Mouse (Mus musculus) limb, embryonic 10.5 days (tissue): Measurements from ENCODE around the gene Sept11. TPM values are rescaled to one million over a fixed set of nuclear protein-coding genes. Genes with fewer than 3 reads are reported as not detected.

Source experiments
- DNase-seq: peaks from one replicate; pipeline ENCODE4 v3.0.0-alpha.2; 2017; ENCODE audit warnings: low spot score
- H3K27ac ChIP-seq: fragments of 300-500 bp; sonication (generic); 2 replicates; pipeline ENCODE4 v1.5.1; 2016; ENCODE audit warnings: mild to moderate bottlenecking
- H3K27me3 ChIP-seq: fragments of 300-500 bp; sonication (generic); 2 replicates; pipeline ENCODE4 v1.6.1; 2016; ENCODE audit warnings: low read depth, mild to moderate bottlenecking; ENCODE audit not compliant: poor library complexity, severe bottlenecking
- H3K36me3 ChIP-seq: fragments of 300-500 bp; sonication (generic); 2 replicates; pipeline ENCODE4 v1.6.1; 2016; ENCODE audit warnings: mild to moderate bottlenecking, moderate library complexity
- H3K4me1 ChIP-seq: fragments of 300-500 bp; sonication (generic); 2 replicates; pipeline ENCODE4 v1.6.1; 2016
- H3K4me3 ChIP-seq: fragments of 300-500 bp; sonication (generic); 2 replicates; pipeline ENCODE4 v1.5.1; 2016; ENCODE audit warnings: mild to moderate bottlenecking, moderate library complexity
- H3K9me3 ChIP-seq: fragments of 300-500 bp; sonication (generic); replicated peaks from 2 replicates; pipeline ENCODE4 v1.6.1; 2016; ENCODE audit warnings: mild to moderate bottlenecking
- WGBS: fragments of 180-500 bp; shearing (Covaris S2); methylation state at CpG from one replicate; pipeline ENCODE4 v1.1.7; 2016; 5-methylcytosine and 5-hydroxymethylcytosine counted together
- polyA plus RNA-seq: library from polyadenylated mRNA; unstranded; fragments of >200 nt; fragmentation: Nextera tagmentation; extraction: Ambion mirVana; gene quantifications from 2 replicates; pipeline ENCODE4 v1.2.1, GENCODE M21; 2016

Sept11 gene
- polyA plus RNA-seq, 1 experiment from 2014 or later, result 340 TPM

DNA sequence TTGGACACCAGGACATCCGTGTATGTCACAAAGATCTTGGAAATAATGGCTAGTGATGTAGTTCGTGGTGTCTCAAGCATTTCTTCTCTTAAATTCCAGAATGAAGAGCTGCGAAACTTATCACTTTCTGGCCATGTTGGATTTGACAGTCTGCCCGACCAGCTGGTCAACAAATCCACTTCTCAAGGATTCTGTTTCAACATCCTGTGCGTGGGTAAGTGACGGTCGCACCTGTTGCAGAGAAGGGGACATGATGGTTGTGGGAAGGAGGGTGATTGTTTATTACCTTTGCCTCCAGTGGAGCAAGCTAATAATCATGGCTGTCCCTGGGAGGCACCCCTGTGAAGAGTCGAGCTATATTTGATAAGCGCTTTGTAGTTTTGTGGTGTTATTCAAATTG, 46.1 kb downstream of the Sept11 start:
- Histone ChIP-seq H3K4me3 (no peak overlapping the region), H3K27me3 (no peaks in the 10 kb centered on the region), H3K27ac (no peak overlapping the region), H3K9me3 (no peaks in the 10 kb centered on the region), H3K4me1 (peaks cover 46% of the 10 kb centered on the region), H3K36me3 (peaks cover 61% of the 10 kb centered on the region)
- 95% methylated on average over 9 of the region's 9 CpGs for WGBS
- no peak for DNase-seq

DNA sequence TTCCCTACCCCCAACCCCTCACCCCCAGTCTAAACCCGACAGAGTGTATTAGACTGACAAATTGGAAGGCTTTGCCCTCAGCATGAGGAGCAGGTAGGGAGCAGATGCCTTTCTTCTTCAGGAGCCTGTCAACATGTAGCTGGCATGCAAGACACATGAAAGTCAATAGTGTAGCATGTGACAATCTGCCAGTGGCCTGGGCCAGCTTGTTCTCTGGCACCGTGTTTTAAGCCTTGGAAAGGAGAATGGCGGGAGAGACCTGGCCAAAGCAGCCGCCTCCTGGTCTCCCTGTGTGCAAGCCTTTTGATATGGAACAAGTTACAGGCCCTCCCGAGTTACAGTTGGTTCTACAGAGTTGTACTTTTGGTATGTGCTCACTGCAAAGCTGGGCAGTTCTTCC, 47.5 kb downstream of the Sept11 start:
- H3K27me3 ChIP-seq, result no peaks in the 10 kb centered on the region
- 93% methylated on average over 5 of the region's 5 CpGs for WGBS
- no peak overlapping the region for H3K4me3 ChIP-seq
- H3K36me3 ChIP-seq, result peaks cover 72% of the 10 kb centered on the region
- no peak for DNase-seq
- no peaks in the 10 kb centered on the region for H3K9me3 ChIP-seq
- H3K27ac ChIP-seq, result no peak overlapping the region
- H3K4me1 ChIP-seq, result peaks cover 43% of the 10 kb centered on the region

DNA sequence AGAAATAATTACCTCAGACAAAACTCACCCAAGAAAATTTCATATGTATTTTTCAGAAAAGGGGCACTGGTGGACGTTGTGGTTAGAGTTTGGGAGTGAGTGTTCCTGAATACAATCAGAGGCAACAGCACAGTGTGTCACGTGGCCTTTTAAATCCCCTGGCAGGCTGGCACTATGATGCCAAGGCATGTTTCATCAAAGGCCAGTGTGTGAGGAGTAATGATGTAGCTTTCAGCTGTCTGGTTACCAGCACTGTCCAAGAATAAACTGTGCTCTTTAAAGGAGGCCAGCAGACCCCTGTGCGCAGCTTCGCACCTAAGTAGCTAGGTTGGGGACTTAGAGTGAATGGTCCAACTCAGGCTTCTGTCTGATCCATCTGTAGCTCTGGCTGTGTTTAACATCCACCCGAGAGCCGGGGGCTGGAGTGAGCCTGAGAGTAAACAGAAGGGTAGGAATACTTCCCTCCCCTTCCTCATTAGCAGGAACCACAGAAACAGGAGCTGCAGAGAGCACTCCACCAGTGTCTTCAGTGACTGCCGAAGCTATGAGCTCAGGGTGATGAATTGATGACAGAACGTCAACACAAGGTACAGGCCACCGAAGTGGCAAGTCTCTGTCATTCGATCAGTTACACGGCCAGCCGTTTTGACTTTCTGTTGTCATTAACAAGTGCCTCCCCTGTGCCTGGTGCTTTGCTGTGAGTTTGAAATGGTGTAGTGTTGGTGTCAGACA, 50.3 kb downstream of the Sept11 start:
- H3K4me1 ChIP-seq, result peaks cover 25% of the 10 kb centered on the region
- DNase-seq, result no peak
- H3K4me3 ChIP-seq, result no peak overlapping the region
- H3K27ac ChIP-seq, result no peak overlapping the region
- WGBS, result 54% methylated on average over 12 of the region's 12 CpGs
- no peaks in the 10 kb centered on the region for H3K27me3 ChIP-seq
- H3K36me3 ChIP-seq, result peaks cover 92% of the 10 kb centered on the region
- no peaks in the 10 kb centered on the region for H3K9me3 ChIP-seq

DNA sequence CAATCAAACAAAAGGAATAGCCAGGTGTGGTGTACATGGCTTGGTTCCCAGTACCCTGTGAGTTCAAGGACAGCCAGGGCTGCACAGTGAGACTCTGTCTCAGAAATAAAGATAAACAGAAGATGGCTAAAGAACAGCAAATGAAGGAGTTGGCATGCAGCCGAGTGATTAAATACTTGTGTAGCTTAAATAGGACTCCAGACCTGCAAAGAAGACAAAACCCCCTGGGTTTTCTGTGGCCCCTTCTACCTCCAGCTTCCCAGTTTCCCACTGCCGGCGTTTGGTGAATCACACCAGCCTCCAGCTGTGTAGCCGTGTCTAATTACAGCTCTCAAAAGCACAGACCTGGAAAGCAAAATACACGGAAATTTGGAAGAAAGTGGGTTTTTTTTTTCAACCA, 51.6 kb downstream of the Sept11 start:
- Histone ChIP-seq H3K9me3 (no peaks in the 10 kb centered on the region), H3K27ac (no peak overlapping the region), H3K36me3 (peaks cover 92% of the 10 kb centered on the region), H3K4me3 (no peak overlapping the region), H3K4me1 (peaks cover 25% of the 10 kb centered on the region), H3K27me3 (no peaks in the 10 kb centered on the region)
- no peak for DNase-seq
- 56% methylated on average over 5 of the region's 5 CpGs for WGBS

DNA sequence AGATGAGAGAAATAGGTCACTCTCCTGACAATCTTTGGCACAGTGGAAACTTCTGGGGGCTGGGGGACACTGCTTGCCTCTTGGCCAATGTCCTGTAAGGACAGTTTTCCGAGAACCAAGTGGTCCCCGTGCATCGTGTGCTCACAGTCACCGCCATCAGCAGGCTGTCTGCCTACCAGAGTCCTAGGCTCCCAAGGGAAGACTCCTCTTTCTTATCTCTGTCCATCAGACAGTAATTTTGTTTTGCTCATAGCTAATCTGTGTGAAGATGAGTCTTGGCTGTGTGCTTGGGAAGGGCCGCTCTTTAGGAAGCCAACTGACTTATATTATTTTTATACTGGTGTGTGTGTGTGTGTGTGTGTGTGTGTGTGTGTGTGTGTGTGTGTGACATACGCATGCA, 52.3 kb downstream of the Sept11 start:
- no peak for DNase-seq
- Histone ChIP-seq H3K4me1 (peaks cover 30% of the 10 kb centered on the region), H3K36me3 (peaks cover 92% of the 10 kb centered on the region), H3K4me3 (no peak overlapping the region), H3K27me3 (no peaks in the 10 kb centered on the region), H3K27ac (no peak overlapping the region), H3K9me3 (no peaks in the 10 kb centered on the region)
- WGBS, result 86% methylated on average over 6 of the region's 6 CpGs

DNA sequence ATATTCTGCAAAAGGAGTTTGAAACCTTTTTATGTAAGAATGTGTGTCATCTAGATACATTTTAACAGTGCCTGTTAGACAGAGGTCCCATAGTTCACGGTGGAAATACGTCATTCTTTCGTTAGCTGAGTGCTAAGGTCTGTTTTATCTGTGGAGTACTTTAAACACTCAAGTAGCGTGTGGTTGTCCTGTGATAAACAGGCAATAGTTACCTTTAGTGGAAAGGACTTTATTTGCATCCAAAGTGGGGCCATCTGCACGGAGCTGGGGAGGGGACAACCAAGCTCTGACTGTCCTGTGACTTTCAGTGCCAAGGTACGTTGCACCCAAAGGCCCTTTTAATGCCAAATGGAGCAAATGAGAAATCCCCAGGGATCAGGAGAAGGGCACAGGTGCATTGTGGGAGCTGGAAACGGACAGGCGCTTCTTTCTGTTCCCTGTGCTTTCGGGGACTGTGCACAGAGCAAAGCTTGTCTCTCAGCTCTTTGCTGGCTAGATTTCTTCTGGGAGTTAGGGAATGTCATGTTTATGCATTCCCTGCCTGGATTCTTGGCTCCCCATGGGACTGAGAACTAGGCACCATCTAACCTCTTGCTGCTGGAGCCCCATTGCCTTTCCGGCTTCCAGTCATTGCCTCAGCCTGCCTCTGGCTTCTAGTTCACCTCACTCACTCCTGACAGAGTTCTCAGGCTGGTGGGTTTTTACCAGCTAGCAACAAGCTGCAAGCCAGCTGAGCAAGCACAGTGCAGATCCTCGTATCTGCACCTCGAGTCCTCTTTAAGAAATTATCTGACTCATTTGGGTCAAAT, 56.9 kb downstream of the Sept11 start:
- no peak for DNase-seq
- Histone ChIP-seq H3K4me3 (no peak overlapping the region), H3K4me1 (peaks cover 21% of the 10 kb centered on the region), H3K9me3 (no peaks in the 10 kb centered on the region), H3K27ac (no peak overlapping the region), H3K27me3 (no peaks in the 10 kb centered on the region), H3K36me3 (peaks cover 98% of the 10 kb centered on the region)
- WGBS, result 93% methylated on average over 12 of the region's 12 CpGs

DNA sequence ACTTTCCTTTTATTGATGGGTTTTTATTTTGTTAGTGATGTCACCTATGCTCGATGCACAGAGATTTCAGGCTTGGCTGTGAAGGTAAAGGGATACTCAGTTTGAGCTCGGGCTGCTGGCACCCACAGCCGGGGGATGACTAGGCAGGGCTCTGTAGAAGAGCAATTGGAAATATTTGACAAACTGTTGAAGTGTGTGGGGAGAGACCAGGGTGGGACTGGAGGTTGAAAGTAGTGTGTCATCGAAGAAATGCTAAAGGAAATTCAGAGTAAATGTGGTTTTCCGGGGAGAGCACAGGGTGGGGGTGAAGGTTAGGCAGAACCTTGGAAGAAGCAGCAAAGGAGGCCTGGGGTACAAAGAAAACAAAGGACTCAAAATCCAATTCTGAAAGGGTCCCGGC, 58.7 kb downstream of the Sept11 start:
- H3K4me3 ChIP-seq, result no peak overlapping the region
- DNase-seq, result no peak
- 88% methylated on average over 6 of the region's 6 CpGs for WGBS
- H3K4me1 ChIP-seq, result peaks cover 12% of the 10 kb centered on the region; the same call in 1 of the 2 replicates
- H3K36me3 ChIP-seq, result peaks cover 98% of the 10 kb centered on the region
- H3K27me3 ChIP-seq, result no peaks in the 10 kb centered on the region
- no peak overlapping the region for H3K27ac ChIP-seq
- no peaks in the 10 kb centered on the region for H3K9me3 ChIP-seq

DNA sequence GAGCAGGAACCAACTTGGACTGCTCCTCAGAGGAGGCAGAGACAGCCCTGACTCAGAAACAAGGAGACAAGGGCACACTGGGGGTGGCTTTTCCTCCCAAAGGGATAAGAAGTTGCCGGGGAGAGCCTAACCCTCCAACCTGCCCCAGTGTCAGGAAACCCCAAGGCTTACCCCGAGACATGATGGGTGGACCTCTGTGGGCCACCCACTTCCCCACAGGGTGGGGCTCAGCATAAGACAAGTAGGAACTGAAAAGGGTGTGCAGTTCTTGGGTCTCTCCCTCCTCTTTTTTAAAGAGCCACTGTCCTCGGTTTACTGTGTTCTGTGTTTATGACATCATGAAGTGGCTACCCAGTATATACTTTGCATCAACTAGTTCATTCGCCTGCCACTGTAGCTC, 59.2 kb downstream of the Sept11 start:
- Histone ChIP-seq H3K27ac (no peak overlapping the region), H3K9me3 (no peaks in the 10 kb centered on the region)

DNA sequence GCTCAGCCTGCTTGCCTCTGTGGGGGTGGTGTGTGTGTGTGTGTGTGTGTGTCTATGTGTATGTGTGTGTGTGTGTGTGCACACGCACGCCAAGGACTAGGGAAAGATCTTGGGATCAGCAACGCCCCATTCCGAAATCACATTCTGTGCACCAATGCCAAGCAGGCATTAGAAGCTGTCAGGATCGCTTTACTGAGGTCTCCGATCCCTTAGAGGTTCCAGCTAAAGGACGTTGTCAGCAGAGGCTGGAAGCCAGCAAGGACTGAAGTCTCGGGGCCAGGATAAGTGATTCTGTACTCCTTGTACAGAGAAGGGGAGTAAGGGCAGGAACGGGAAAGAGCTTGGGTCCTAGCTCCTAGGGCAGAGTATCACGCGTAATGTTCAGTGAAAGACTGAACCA, 61.2 kb downstream of the Sept11 start:
- Histone ChIP-seq H3K4me3 (no peak overlapping the region), H3K27me3 (no peaks in the 10 kb centered on the region), H3K27ac (no peak overlapping the region), H3K4me1 (peaks cover 12% of the 10 kb centered on the region; the same call in 1 of the 2 replicates), H3K36me3 (peaks cover 98% of the 10 kb centered on the region), H3K9me3 (no peaks in the 10 kb centered on the region)
- 95% methylated on average over 11 of the region's 11 CpGs for WGBS
- no peak for DNase-seq

More for the DNA sequence above, 59.2 kb downstream of the Sept11 start:
- Histone ChIP-seq H3K4me3 (no peak overlapping the region), H3K4me1 (peaks cover 12% of the 10 kb centered on the region; the same call in 1 of the 2 replicates), H3K27me3 (no peaks in the 10 kb centered on the region), H3K36me3 (peaks cover 98% of the 10 kb centered on the region)
- no peak for DNase-seq
- WGBS, result 89% methylated on average over 4 of the region's 4 CpGs

DNA sequence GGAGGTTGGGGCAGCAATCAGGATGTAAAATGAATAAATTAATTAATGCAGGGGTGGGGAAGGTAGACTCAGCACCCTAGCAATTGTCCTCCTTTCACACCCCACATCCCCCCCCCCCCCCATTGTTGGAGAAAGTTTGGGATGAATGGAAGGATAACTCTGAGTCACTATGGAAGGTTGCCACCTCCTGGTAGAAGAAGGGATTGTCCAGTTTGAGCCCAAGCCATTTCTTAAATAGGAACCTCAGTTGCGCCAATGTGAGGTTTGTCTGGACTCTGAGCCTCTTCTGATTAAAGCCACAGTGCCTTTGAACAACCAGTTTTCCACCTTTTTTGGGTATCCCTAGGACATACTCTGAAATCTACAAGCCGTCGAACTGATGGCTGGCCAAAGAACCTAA, 70.3 kb downstream of the Sept11 start:
- DNase-seq, result no peak
- H3K36me3 ChIP-seq, result peaks cover 99% of the 10 kb centered on the region
- H3K27ac ChIP-seq, result no peak overlapping the region
- H3K9me3 ChIP-seq, result no peaks in the 10 kb centered on the region
- 88% methylated on average over 3 of the region's 3 CpGs for WGBS
- no peak overlapping the region for H3K4me3 ChIP-seq
- no peaks in the 10 kb centered on the region for H3K27me3 ChIP-seq
- peaks cover 10% of the 10 kb centered on the region for H3K4me1 ChIP-seq

DNA sequence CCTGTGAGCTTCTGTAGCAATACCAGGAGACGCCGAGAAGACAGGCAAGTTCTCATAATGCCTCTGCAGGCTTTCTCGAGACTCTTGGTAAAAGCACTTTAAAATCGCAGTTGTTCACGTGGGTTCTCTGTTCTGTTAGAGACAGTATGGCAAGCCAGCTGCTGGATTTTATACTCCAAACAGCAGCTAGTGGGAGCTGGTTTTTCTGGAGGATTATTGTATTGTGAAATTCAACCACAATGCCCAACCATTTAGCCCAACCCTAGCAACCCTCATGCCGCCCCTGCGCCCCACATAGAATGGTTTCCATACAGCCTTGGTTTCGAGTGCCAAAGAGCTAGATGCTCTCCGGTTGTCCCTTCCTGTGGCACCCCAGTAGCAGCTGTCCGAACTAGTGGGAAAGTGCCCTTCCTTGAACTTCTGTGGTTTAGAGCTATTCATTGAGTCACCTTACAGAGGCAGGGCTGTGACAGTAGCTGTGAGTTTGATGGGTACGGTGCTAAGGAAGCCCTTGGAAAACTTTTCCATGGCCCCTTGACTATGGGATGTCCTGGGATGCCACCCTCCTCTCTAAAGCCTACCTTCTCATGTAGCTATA, 74.8 kb downstream of the Sept11 start:
- WGBS, result 93% methylated on average over 11 of the region's 11 CpGs
- no peaks in the 10 kb centered on the region for H3K9me3 ChIP-seq
- H3K4me3 ChIP-seq, result no peak overlapping the region
- peaks cover 15% of the 10 kb centered on the region for H3K4me1 ChIP-seq
- H3K27me3 ChIP-seq, result no peaks in the 10 kb centered on the region
- peaks cover 97% of the 10 kb centered on the region for H3K36me3 ChIP-seq
- peak overlapping the region; percentile 47; the same call in 1 of the 2 replicates for H3K27ac ChIP-seq
- DNase-seq, result no peak

DNA sequence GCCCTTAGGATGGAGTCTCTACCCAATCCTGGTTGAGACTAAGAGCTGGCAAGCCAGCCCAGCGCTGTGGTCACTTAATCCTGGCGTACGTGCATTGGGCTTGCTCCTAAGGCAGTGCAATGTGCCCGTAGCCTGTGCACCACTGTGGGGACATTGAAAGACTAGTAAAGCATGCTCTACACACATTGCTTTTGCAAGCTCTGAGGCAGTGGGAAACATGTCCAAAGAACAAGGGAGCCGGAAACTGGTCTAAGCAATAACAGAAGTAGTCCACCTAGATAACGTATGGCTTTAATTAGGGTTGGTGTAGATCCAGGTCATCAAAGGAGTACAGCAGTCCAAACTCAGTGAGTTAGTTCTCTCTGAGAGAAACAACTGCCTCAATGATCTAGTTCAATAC, 75.4 kb downstream of the Sept11 start:
- H3K27ac ChIP-seq, result peak overlapping the region; percentile 47; the same call in 1 of the 2 replicates
- no peaks in the 10 kb centered on the region for H3K9me3 ChIP-seq
- DNase-seq, result peak; percentile 41
- H3K36me3 ChIP-seq, result peaks cover 97% of the 10 kb centered on the region
- peaks cover 15% of the 10 kb centered on the region for H3K4me1 ChIP-seq
- no peaks in the 10 kb centered on the region for H3K27me3 ChIP-seq
- H3K4me3 ChIP-seq, result no peak overlapping the region
- WGBS, result 61% methylated on average over 6 of the region's 6 CpGs

DNA sequence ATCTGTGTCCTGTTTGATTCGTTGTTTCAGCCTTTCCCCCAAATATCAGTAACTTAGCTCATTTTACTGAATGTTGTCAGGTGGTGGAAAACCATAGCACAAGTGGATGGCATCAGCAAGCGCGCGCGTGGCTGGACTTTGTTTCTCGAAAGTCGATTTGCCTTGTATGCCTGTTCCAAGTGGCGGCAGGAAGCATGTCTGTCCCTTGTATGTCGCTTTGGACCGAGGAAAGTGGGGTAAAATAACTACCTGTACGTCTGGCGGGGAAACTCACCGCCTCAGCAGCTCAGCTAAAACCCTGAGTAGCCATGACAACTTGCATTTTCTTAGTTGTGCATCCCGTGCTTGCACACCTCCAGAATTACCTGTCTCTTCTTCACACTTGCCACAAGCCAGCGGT, 78.2 kb downstream of the Sept11 start:
- Histone ChIP-seq H3K27me3 (no peaks in the 10 kb centered on the region), H3K36me3 (peaks cover 93% of the 10 kb centered on the region)

More for the DNA sequence above, 78.2 kb downstream of the Sept11 start:
- H3K27ac ChIP-seq, result no peak overlapping the region
- no peaks in the 10 kb centered on the region for H3K9me3 ChIP-seq
- DNase-seq, result no peak
- H3K4me3 ChIP-seq, result no peak overlapping the region
- peaks cover 15% of the 10 kb centered on the region for H3K4me1 ChIP-seq
- 95% methylated on average over 15 of the region's 15 CpGs for WGBS
